Mouse (Mus musculus) cerebellum, adult 8-10 months (tissue): ENCODE results near the gene Pcbp4.

Source experiments
- DNase-seq: peaks from one replicate; pipeline ENCODE4 v3.0.0; 2022

The Pcbp4 gene

DNA sequence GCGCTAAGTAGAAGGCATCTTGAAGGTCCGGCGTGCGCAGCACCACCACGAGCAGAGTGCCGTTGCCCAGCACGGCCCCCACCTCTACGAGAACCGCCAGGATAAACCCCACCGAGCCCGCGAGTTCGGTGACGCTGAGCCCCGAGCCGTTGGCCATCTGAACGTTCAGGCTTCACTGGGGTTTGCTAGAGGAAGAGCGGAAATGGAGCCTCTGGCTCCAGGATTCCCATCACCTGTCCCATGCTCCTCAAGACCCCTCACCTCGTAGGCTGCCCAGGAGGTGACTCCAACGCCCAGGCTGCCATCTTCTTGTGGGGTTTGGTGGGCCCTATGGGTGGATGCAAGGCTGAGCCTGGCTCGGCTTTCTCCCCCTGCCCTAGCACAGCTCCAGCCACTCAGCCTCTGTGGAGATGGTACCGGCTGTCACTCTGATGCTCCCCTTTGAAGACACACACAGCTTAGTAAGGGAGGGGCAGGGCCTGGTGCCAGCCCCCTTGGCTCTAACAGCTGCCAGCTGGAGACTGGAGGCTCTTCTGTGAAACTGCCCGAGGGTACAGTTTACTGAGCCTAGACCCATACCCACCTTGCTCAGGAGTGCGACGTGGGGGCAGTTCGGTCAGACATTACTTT lies 12.6 kb downstream of the Pcbp4 start, which contains the start of gene Gpr62:
Gene Gpr62, minus strand, starts transcription at position 368 of the 630 bp plus-strand sequence.
- DNase-seq = peak; percentile 81

DNA sequence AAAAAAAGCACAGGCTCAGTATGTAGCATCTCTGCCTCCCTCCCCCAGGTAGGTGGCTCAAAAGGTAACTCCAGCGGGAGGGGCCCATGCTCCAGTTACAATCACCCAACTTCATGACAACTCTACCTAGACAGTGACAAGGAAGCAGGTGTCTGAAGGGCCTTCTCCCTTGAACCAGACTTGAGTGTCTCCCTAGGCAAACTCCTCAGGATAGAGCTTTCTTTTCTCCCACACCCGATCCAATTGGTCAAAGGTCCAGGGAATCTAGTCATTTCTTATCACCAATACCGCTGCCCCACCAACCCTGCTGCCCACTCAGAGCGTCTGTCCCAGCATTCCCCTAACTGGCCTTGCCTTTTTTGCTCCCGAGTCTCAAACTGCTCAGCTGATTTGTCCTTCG lies 13.6 kb downstream of the Pcbp4 start:
- DNase-seq = peak; percentile 32

DNA sequence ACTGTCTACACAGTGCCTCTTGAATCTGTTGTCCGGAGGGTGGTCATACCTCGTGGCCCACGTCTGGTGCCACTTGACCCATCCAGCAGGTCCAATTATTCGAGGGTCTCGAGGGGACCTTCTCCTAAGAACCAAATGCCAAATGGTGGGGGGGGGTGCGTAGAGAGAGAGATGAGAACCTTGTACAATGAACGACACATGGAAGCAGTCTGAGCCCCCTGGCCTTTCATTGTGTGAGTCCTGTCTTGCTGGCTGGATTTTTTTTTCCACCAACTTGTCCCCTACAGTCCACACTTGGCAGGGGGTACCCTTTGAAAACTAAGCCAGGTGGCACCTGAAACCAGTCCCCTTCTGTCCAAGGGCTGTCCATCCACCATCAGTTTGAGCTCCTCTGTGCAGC lies 14.7 kb downstream of the Pcbp4 start:
- DNase-seq = no peak

DNA sequence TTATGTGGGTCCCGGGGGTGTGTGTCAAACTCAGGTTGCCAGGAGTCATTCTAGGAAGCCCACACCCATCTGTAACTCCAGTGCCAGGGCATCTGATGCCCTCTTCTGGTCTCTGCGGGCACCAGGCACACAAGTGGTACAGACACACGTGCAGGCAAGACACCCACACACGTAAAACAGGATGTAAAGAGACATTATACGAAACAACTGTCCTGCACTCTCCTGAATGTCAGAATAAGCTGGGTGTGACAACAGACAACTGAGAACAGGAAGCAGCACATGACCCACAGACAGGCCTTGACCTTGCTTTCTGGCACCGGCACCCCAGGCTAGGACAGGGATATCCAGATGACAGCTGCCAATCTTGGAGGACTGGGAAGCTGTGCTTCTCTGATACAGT lies 16.2 kb downstream of the Pcbp4 start:
- peak; percentile 25 for DNase-seq

DNA sequence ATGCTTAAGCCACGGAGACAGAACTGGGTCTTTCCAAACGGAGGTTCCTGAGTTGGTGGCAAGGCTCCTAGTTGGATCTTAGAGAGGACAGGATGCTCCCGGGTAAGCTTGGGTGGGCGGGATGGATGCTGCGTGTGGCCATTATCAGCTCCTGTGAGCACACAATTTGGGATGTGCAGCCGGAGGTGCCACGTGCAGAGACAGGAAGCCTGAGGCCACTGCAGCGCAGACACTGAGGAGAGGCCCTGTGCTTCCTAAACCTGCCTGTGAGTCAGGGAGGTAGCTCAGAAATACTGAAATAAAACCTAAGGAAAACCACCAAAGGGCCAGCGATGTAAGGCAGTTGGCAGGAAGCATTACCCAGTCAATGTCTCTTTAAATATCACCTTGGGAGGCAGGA lies 16.7 kb downstream of the Pcbp4 start:
- peak; percentile 3 for DNase-seq

DNA sequence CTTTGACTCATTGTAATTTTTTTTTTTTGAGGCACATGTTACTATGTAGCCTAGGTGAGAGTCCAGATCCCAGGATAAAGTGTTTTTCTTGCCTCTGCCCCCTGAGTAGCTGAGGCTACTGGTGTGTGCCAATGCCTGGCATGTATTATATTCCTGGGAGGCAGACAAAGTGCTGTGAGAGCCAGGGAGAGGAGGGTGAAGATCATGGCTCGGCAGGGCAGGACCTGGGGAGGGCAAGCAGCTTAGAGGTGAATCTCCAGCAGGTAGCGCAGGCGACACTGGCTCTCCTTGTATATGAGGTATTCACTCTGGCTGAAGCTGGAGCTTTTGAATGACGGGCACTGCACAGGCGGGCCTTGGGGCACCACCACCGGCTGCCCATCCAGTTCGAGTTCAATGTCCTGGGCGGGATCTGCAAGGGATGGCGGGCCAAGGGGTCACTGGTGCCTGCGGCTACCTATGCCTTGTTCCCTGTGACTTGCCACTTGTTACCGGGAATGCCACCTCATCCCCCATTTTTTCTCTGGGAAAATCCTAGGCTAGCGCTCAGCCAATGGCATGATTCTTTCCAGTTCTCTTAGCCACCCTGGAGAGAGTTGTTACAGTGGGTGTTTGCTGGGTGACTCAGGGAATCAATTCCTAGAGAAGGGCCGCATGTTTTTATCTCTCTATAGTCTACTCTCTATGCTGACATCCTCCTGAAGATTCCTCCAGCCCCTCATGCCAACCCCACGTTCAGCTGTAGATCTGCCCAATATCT lies 18.1 kb downstream of the Pcbp4 start:
- DNase-seq = peak; percentile 19

DNA sequence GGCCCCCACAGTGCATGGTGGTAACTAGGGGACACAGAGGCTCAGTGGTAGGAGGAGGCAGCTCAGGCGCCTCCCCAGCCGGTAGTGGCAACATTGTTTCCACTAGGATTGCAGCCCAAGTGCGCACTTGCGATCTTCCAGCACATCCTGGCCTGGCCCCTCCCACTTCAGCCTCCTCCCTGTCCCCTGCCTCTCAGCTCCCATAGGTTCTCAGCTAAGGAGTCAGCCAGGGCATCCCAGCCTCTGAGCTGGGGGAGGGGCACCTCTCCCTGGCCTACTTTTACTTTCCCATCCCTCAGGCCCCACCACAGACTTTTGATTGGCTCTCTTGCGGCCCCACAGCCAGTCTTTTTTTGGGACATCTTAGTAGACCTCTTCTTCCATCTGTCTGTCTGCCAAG lies 18.8 kb downstream of the Pcbp4 start:
- DNase-seq = peak; percentile 28

DNA sequence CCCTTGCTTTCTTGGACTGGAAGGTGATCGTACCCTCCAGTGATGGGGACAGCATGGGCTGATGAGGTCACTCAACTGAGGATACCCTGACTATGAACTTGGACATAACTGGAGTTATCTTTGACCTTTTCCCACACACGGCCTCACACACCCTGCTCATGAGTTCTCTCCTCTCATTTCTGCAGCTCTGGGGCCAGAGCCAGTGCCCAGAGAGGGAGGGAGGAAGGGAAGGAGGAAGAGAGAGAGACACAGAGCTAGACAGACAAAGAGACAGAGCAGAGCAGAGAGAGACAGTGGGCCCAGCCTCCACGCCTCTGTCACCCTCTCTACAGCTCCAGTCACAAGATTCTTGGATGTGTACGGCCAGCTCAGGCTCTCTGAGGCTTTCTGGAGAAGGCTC lies 19.2 kb downstream of the Pcbp4 start:
- DNase-seq = peak; percentile 29

DNA sequence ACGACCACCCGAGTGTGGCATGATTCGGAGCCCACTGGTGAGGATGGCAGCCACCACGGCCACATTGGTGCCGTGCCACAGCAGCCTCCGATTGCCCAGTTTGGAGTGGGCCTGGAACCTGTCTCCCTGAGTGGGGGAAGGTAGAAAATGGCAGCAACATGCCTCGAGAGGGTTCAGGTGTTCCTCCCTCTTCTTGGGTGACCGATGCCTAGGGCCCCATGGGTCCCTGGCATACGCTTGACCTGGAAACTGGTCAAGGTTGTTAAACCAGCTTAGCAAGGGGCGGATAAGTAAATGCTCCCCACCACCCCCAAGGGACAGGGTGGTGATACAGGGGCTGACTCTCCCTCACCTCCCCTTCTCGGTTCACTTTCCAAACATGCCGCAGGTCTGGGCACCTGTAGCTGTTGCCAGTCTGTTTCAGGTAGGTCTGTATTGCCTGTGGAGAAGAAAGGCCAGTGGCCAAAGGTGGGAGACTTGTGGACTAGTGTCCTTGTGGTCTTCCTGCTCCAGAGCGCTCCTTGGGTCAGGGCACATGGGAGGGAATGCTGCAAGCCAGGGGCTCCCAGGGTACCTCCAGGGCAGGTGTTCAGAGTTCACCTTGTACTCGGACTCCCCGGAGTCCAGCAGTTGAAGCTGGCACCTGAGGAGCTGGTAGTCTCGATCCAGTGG lies 20.1 kb downstream of the Pcbp4 start:
- DNase-seq = peak; percentile 39

DNA sequence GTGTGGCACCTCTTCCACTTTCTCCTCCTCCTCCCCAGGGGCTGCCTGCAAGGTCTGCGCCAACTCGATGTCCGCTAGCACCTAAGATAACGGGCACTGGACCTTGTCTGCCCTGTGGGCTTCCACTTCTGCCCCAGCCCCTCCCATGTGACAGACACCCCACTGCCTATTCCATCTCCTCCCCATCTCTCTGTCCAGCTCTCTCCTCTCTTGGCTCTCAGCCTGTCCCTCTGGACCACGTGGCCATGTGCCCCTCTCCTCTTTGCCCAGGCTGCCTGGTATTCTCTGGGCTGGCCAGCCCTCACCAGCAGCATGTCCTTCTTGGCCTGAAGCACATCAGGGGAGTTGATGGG lies 20.6 kb downstream of the Pcbp4 start:
- peak; percentile 38 for DNase-seq

DNA sequence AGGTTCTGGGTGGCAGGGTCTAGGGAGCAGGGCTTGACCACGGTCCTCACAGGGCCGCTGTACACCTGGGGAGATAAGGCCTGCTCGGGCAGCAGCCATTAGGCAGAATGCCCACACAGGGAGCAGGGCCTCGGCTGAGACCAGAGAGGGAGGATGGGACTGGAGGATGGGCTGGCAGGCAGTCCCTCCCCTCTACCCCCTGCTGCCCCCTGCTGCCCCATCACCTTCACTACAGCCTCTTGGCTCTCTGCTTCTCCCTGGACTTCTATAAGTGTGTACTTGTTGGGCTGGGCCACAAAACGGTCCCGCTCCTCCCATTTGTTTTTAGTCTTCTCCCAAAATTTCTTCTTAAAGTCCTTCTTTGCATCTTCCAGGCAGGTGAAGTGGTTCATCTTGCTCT lies 21.4 kb downstream of the Pcbp4 start:
- DNase-seq = peak; percentile 79

DNA sequence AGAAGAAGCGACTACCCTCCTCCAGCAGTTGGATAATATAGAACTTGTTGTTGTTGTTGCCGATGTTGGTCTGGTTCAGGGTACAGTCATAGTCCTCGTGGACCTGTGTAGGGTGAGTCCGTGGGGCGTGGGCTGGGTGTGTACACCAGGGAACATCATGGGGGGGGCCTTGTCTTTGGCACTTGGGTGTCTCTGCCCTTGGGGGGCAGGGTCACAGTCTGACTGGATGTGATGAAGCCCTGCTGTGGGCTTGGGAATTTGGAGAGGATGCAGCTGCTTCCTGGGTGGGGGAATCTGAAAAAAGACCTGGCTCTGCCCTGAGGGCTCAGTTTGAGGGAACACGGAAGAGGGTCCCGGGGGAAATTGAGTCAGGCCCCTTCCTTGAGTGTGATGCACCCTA lies 22.0 kb downstream of the Pcbp4 start:
- peak; percentile 40 for DNase-seq

DNA sequence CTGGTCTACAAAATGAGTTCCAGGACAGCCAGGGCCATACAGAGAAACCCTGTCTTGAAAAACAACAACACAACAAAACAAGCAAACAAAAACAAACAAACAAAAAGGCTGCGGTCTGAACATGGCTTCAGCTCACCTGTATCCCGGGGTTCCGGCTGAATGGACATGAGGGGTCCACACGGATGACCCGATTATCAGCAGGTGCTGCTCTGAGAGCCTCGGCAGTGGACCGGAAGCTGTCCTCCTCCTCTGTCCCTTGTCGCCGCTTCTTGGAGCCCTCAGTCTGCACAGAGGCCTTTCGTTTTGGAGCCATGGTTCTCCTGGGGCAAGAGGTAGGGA lies 22.5 kb downstream of the Pcbp4 start, which contains the start of gene Rrp9:
Gene Rrp9, plus strand, starts transcription at position 301 of the 339 bp plus-strand sequence.
- DNase-seq = no peak

DNA sequence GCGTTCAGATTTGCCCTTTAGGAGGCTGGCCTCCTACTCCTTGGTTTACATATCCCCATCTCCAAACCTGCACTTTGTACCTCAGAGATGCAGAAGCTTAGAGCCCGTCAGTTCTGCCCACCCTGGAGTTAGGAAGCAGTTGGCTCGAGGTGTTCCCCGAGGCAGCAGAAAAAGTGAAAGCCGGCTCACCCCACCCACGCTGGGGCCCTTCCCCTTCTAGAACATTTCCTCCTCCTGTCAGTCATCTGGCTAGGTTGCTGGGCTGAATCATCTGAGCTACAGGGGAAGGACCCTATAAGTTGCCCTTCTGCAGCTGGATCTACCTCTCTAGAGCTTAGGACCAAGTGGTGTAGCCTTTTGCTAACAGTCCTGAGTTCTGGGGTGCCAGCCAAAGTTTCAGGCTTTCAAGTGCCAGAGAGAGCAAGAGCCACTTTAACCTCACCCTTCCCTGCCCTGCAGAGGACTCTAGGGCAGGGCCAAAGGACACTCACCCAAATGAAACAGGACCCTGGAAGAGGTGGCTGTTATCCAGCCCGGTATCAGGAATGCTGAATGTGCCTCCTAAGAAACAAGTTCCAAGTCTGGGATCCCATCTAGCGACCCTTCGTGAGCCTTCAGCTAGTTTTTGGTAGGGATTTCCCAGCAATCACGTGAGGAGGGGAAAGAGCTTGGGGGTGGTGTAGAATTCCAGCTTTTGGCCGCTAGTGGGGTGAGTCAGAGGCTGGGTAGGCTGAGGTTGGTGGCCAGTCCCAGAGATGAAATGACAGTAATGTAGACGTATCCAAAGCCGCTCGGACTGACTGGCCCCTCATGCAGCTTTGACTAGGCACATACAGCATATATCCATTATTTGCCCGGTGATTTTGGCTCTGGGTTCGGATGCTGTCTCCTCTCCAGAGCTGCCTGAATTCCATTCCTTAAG lies 23.2 kb downstream of the Pcbp4 start:
- DNase-seq = peak; percentile 52

DNA sequence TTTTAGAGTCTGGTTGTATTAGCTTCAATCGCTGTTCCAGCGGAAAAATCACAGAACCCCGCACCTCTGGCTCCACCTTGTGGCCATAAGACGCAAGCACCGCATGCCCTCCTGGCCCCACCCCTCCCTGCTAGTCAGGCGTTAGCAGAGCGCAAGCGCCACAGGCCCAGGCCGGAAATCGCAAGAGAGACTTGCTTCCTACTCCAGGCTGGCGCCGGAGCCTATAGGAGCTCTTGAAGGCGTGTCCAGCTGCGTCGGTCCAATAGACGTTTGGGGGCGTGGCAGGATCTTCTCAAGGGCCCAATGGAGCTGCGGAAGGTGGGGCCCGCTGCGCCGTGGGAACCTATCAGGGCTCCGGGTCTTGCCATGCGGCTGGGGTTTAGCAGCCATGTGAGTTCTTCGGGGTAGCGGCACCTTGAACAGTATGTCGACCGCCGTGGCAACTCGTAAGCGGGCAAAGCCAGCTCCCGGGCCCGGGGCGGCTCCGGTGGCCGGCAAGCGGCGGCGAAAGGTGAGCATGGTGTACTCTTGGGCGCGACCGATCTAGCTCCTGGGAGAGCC lies 23.9 kb downstream of the Pcbp4 start, which contains the start of gene Parp3:
Gene Parp3, minus strand, starts transcription at position 26 of the 561 bp plus-strand sequence.
- DNase-seq = peak; percentile 99

DNA sequence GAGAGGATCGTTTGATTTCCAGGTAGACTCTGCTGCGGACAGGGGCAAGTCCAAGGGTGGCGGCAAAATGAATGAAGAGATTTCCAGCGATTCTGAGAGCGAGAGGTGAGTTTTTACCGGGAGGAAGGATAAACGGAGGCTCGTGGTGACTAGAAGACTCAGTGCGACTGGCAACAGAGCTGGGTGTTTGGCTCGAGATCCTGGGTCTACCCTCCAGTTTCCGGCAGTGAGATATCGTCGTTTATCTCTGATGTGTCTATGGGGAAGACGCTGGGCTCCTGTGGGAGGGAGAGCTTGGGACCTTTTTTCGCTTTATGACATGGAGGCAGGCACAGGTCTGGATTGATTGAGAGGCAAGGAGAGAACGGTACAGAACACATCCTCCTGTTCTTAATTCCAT lies 24.6 kb downstream of the Pcbp4 start:
- no peak for DNase-seq

DNA sequence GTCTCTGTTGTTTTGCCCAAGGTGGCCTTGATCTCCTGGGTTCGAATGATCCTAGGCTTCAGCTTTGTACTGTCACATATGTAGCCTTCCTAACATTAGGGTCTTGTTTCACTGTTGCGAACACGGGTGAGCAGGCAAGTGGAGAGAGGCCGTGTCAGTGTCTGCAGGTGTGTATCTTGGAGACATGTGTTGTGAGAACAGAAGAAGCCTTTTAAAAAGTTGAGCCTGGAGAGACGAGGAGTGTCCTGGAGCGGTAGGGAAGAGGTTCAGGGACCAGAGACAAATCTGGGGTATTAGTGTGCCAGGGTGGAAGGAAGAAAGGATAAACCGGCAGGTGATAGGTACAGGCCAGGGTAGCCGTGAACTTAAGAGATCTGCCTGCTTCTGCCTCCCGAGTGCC lies 25.0 kb downstream of the Pcbp4 start:
- peak; percentile 7 for DNase-seq

DNA sequence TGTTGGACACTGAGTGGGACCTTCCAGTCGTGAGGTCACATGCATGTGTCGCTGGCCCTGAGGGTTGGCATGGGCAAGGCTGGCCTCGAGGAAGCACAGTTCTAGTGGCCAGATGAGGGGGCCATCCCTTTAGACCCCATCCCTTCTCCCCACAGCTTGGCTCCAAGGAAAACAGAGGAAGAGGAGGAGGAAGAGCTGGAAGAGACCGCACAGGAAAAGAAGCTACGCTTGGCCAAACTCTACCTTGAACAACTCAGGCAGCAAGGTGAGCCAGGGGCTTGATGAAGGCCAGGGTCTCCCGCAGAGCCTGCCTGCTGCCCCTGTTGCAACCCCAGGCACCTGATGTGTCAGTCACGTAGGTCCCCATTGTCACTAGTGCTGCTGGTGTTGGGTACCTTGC lies 27.4 kb downstream of the Pcbp4 start:
- no peak for DNase-seq

DNA sequence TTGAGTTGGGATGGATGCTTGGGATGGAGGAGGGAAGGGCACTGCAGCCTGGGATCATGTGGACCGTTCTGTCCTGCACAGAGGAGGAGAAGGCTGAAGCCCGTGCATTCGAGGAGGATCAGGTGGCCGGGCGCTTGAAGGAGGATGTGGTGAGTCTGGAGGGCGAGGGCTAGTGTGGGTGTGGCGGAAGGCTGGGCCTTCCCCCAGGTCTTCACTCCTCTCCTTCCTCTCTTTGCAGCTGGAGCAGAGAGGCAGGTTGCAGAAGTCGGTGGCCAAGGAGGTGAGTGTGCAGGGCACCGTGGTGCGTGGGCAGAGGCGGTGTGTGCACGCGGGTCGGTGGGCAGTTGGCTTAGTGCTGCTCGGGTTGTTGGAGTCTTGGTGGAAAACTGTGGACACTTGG lies 28.0 kb downstream of the Pcbp4 start:
- DNase-seq = no peak

DNA sequence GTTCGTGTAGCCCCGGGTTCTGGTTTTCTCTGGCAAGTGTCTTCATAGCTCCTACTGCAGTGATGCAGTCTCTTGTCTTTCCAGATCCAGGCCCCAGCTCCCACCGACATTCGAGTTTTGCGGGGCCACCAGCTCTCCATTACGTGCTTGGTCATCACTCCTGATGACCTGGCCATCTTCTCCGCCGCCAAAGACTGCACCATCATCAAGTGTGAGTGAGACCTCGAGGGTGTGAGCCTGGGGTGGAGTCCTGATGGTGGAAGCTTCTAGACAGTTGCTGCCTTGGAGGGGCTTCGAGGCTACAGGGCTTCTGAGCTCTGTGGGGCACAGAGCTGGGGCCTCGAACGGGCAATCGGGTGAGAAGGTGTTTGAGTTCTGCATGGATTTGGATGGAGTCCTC lies 28.6 kb downstream of the Pcbp4 start:
- no peak for DNase-seq

DNA sequence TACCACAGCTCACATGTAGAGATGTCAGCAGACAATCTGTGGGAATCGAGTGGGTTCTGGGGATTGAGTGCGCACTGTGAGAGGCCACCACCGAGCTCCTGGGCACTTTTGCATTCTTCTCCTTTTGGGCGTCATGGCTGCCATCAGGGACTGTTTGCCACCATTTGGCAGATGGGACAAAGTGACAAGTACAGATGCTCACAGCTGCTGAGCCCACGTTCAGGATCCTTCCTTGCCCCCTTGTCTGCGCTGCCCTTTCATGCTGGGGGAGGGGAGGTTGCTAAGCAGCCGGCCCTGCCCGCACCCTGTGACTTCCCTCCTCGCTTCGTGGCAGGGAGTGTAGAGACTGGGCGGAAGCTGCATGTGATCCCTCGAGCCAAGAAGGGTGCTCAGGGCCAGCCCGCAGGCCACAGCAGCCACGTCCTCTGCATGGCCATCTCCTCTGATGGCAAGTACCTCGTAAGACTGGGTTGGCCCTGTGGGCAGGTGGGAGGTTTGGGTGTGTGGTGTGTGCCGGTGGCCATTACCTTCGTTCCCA lies 29.6 kb downstream of the Pcbp4 start:
- DNase-seq = no peak

DNA sequence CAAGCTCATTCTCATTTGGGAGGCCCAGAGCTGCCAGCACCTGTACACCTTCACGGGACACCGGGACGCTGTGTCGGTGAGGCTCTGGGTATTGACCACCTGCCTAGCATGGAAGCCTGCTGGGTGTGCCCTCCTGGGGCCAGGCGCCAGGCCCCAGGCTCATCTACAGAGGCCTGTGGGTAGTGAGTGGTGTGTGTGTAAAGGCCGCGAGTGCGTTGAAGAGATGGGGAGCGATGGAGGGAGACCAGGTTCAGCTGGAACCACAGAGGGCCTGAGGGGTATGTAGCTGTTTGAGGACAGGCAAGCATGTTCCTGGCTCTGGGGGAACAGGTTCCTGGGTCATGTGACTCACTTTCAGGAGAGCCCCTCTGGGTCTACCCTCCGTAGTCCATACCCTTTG lies 30.0 kb downstream of the Pcbp4 start:
- no peak for DNase-seq
